Mouse (Mus musculus) forebrain, embryonic 14.5 days (tissue): ENCODE measurements around the gene Uxs1. TPM values are rescaled to one million over a fixed set of nuclear protein-coding genes. Genes with fewer than 3 reads are reported as not detected.
A peak's percentile ranks its signal among the peaks of the same experiment; 100 is the strongest.

Source experiments
- ATAC-seq: fragments of 200-750 bp; cut with Nextera tagmentation; 2 replicates; pipeline ENCODE4 v1.8.0; 2017; ENCODE audit warnings: mild to moderate bottlenecking, moderate library complexity
- DNase-seq: peaks from one replicate; pipeline ENCODE4 v3.0.0-alpha.2; 2015; ENCODE audit warnings: low spot score
- H3K27ac ChIP-seq: fragments of 300-500 bp; sonication (generic); 2 replicates; pipeline ENCODE4 v1.5.1; 2014; ENCODE audit warnings: low read depth, mild to moderate bottlenecking, control low read depth, low read length, moderate library complexity
- H3K27me3 ChIP-seq: fragments of 300-500 bp; sonication (generic); replicated peaks from 2 replicates; pipeline ENCODE4 v1.6.1; 2014; ENCODE audit warnings: low read length, control low read depth, mixed read lengths; ENCODE audit not compliant: control insufficient read depth, insufficient read depth
- H3K36me3 ChIP-seq: fragments of 300-500 bp; sonication (generic); 2 replicates; pipeline ENCODE4 v1.6.1; 2014; ENCODE audit warnings: low read length, control low read depth; ENCODE audit not compliant: control insufficient read depth, insufficient read depth
- H3K4me1 ChIP-seq: fragments of 300-500 bp; sonication (generic); 2 replicates; pipeline ENCODE4 v1.6.1; 2014; ENCODE audit warnings: antibody characterized with exemption, low read length, control low read depth; ENCODE audit not compliant: control insufficient read depth, insufficient read depth
- H3K4me2 ChIP-seq: fragments of 300-500 bp; sonication (generic); 2 replicates; pipeline ENCODE4 v1.6.1; 2014; ENCODE audit warnings: mild to moderate bottlenecking, control low read depth, low read length
- H3K4me3 ChIP-seq: fragments of 300-500 bp; sonication (generic); 2 replicates; pipeline ENCODE4 v1.5.1; 2014; ENCODE audit warnings: low read depth, low read length, control low read depth
- H3K9ac ChIP-seq: fragments of 300-500 bp; sonication (generic); 2 replicates; pipeline ENCODE4 v1.6.1; 2014; ENCODE audit warnings: mild to moderate bottlenecking, low read length, control low read depth, moderate library complexity
- H3K9me3 ChIP-seq: fragments of 300-500 bp; sonication (generic); replicated peaks from 2 replicates; pipeline ENCODE4 v1.6.1; 2016; ENCODE audit warnings: low read length, control low read depth, mixed read lengths; ENCODE audit not compliant: control insufficient read depth
- WGBS: fragments of 180-500 bp; shearing (Covaris S2); extraction: QIAGEN DNeasy Blood & Tissue Kit; methylation state at CpG from one replicate; pipeline ENCODE4 v1.1.7; 2014; 5-methylcytosine and 5-hydroxymethylcytosine counted together
- polyA plus RNA-seq: library from polyadenylated mRNA; unstranded; fragments of >200 nt; fragmentation: Nextera tagmentation; extraction: Ambion mirVana; gene quantifications from 2 replicates; pipeline ENCODE4 v1.2.1, GENCODE M21; 2014

Gene Uxs1
- polyA plus RNA-seq, 1 experiment from 2014 or later, result 18.5 TPM

DNA sequence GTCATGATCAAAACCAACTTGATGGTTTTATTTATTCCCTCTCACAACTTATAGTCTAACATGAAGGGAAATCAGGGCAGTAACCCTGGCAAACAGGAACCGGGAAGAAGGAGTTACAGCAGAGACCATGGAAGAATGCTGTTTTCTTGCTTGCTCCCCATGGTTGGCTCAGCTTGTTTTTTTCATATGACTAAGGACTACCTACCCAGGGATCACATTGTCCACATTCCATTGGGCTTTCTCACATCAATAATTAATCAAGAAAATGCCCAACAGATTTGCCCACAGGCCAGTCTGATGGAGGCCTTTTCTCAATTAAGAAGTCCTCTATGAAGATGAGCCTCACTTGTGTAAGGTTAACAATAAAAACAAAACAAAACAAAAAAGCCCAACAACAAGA lies 9.6 kb upstream of the Uxs1 start:
- Histone ChIP-seq H3K9ac (no peak overlapping the region), H3K36me3 (no peaks in the 10 kb centered on the region), H3K4me3 (no peak overlapping the region), H3K27me3 (no peaks in the 10 kb centered on the region), H3K4me1 (no peaks in the 10 kb centered on the region), H3K4me2 (no peak overlapping the region), H3K27ac (no peak overlapping the region), H3K9me3 (no peaks in the 10 kb centered on the region)
- DNase-seq (no peak), ATAC-seq (no peak)
- WGBS, result 83% methylated on average over 1 of the region's 1 CpGs

DNA sequence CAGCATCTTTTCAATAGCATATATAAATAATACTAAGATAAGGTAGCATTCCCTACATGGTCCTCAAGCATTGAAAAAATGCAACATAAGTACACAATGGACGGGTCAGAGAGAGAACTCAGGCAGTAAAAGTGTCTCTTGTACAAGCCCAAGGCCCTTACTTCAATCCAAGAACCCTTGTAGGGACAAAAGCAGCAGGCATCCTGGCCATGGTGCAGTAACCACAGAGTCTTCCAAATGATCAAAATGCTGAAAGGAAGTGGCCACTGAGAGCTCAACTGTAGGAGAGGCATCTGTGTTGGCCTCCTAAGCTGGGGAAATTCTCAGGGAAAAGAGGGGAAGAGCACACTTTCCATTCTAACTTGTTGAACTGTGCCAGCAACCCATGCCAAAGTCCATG lies 2.5 kb upstream of the Uxs1 start:
- DNase-seq, result no peak
- no peak overlapping the region for H3K4me2 ChIP-seq
- 69% methylated on average over 1 of the region's 1 CpGs for WGBS
- peaks cover 14% of the 10 kb centered on the region; the same call in 1 of the 2 replicates for H3K4me1 ChIP-seq
- H3K4me3 ChIP-seq, result no peak overlapping the region
- no peak for ATAC-seq
- H3K9ac ChIP-seq, result no peak overlapping the region
- no peaks in the 10 kb centered on the region for H3K36me3 ChIP-seq
- H3K27ac ChIP-seq, result no peak overlapping the region
- no peaks in the 10 kb centered on the region for H3K27me3 ChIP-seq
- no peaks in the 10 kb centered on the region for H3K9me3 ChIP-seq

DNA sequence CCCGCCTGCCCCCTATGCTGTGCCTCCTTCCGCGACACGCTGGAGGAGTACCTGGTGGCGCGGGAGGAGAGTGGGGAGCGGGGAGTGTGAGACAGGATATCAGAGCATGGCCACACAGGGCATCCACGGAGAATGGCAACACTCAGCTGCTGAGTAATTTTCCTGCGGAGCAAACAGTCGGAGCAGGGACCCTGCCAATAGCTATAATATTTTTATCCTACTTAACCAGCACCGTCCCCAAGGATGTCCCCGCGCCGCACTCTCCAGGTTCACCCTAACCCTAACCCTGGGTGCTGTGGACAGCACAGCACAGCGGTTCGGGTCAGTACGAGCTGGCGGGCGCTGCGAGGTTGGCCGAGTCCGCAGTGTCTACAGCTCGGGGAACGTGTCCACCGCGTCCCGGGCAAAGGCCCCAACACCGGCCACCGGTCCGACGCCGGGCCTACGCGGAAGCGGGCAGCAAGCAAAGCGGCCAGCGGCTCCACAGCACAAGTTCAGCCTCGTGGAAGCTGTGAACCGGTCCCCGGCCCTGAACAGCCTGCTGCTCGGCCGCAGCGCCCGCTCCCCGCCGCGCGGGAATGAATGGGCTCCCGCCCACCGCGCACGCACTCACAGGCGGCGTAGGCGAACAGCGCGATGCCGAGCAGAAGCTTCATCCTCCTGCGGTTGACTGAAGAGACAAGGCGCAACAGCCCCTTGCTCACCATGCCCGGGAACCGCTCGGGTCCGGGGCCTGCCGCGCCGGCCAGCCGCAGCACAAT lies 418 bp downstream of the Uxs1 start:
- ATAC-seq, result peak; percentile 80
- 0% methylated on average over 58 of the region's 68 CpGs for WGBS
- Histone ChIP-seq H3K36me3 (no peaks in the 10 kb centered on the region), H3K4me1 (peaks cover 21% of the 10 kb centered on the region), H3K27ac (peak overlapping the region; percentile 93), H3K27me3 (no peaks in the 10 kb centered on the region), H3K9me3 (no peaks in the 10 kb centered on the region), H3K4me2 (peak overlapping the region; percentile 94), H3K9ac (peak overlapping the region; percentile 93), H3K4me3 (peak overlapping the region; percentile 89)
- no peak for DNase-seq

DNA sequence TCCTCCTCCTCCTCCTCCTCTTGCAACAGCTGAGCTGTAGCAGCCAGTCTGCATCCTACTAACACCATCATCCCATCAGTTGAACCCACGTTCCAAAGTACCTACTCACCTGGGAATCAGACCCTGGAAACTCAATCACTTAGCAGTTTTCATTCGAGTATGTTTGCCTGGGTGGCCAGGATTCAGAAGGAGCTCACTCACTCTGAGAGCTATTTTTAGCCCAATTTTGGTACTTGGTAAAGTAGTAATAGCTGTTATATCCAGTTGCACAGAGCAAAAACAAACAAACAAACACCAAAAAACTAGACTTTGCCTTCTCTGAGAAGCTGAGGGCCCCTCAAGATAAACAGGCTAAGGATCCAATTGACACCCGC lies 985 bp downstream of the Uxs1 start:
- ATAC-seq (no peak), DNase-seq (peak; percentile 3)
- H3K9ac ChIP-seq, result peak overlapping the region; percentile 93
- H3K4me1 ChIP-seq, result peaks cover 21% of the 10 kb centered on the region
- H3K4me3 ChIP-seq, result peak overlapping the region; percentile 89
- H3K27ac ChIP-seq, result peak overlapping the region; percentile 93; the same call in 1 of the 2 replicates
- no peaks in the 10 kb centered on the region for H3K36me3 ChIP-seq
- H3K4me2 ChIP-seq, result peak overlapping the region; percentile 94
- H3K9me3 ChIP-seq, result no peaks in the 10 kb centered on the region
- H3K27me3 ChIP-seq, result no peaks in the 10 kb centered on the region
- WGBS, result 0% methylated on average over 3 of the region's 3 CpGs

DNA sequence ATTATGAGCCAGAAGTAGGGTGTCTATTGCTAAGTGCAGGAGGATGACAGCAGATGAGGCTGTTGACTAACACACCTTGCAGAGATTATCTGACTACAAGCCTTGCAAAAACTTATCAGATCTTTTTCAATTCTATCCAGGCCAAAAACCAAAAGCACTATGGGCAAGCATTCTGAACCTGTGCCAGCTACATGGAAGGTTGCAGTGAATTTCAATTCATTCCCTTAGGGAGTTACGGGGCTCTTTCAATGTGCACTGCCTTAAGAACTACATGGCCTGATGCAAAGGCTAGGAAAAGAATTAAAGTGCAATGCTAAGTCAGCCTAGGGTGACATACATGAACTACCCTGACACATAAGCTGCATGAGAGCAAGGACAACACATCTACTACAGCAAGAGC lies 4.2 kb downstream of the Uxs1 start:
- no peak overlapping the region; the same call in 1 of the 2 replicates for H3K9ac ChIP-seq
- no peaks in the 10 kb centered on the region for H3K27me3 ChIP-seq
- peaks cover 21% of the 10 kb centered on the region for H3K4me1 ChIP-seq
- DNase-seq (peak; percentile 6), ATAC-seq (no peak)
- H3K36me3 ChIP-seq, result no peaks in the 10 kb centered on the region
- H3K9me3 ChIP-seq, result no peaks in the 10 kb centered on the region
- no peak overlapping the region for H3K4me2 ChIP-seq
- 44% methylated on average over 1 of the region's 1 CpGs for WGBS
- H3K4me3 ChIP-seq, result no peak overlapping the region
- no peak overlapping the region for H3K27ac ChIP-seq

DNA sequence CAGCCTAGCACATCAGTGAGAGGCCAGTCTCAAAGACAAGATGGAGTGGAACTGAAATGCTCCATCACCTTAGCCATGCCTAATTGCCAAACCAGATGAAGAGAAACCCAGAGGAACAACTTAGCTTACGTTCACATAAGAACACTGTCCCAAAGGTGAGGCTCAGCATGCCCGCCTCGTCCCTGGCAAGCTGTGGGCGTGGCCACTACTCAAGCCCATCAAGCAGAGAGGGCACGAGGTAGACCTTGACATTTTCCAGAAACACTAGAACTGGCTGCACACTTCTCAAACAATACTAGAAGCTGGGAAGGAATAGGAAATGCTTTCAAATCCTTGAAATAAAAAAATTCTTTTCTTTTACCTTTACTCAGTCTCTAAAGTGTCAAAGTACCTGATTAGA lies 5.0 kb downstream of the Uxs1 start:
- Histone ChIP-seq H3K4me2 (no peak overlapping the region), H3K9ac (no peak overlapping the region), H3K4me3 (no peak overlapping the region), H3K27me3 (no peaks in the 10 kb centered on the region), H3K4me1 (peaks cover 17% of the 10 kb centered on the region), H3K9me3 (no peaks in the 10 kb centered on the region), H3K27ac (no peak overlapping the region), H3K36me3 (no peaks in the 10 kb centered on the region)
- DNase-seq, result no peak
- WGBS, result 85% methylated on average over 5 of the region's 5 CpGs
- no peak for ATAC-seq

DNA sequence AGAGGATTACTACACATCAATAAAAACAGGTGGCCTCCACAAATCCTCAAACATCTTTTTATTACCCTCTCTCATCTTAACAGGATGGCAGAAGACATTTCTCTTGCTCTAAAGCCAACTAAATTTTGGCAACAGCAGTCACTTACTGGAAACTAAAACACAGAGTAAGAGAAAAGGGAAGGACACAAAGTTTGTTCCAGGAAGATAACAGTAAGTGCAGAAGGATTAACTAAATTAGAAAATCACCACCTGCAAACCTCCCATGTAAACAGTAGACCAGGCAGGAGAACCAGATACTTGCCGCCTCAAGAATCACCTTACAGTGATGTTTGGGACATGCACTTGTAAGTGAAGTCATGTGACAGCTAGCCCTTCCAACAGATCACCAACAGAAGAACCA lies 5.8 kb downstream of the Uxs1 start:
- Histone ChIP-seq H3K36me3 (no peaks in the 10 kb centered on the region), H3K27me3 (no peaks in the 10 kb centered on the region), H3K4me1 (peaks cover 17% of the 10 kb centered on the region), H3K27ac (no peak overlapping the region), H3K4me2 (no peak overlapping the region), H3K9me3 (no peaks in the 10 kb centered on the region), H3K4me3 (no peak overlapping the region), H3K9ac (no peak overlapping the region)
- DNase-seq (no peak), ATAC-seq (no peak)
- WGBS, result 89% methylated on average over 1 of the region's 1 CpGs

DNA sequence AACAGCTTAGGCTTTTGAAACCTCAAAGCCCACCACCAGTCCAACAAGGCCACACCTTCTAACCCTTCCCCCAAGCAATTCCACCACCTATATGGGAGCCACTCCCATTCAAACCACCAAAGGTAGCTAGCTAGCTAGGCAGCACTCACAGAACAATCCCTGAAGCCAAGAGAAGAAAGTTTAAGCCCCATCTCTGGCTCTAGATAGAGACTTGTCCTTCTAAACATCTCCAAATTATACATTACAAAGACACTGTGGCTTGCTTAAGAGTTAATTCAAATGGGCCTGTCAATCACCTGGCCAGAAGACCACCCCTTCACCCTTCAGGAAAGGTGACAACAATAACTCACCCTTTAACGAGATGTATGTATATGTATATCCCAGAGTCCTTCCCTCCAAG lies 7.0 kb downstream of the Uxs1 start:
- peaks cover 12% of the 10 kb centered on the region for H3K4me1 ChIP-seq
- 35% methylated on average over 1 of the region's 1 CpGs for WGBS

DNA sequence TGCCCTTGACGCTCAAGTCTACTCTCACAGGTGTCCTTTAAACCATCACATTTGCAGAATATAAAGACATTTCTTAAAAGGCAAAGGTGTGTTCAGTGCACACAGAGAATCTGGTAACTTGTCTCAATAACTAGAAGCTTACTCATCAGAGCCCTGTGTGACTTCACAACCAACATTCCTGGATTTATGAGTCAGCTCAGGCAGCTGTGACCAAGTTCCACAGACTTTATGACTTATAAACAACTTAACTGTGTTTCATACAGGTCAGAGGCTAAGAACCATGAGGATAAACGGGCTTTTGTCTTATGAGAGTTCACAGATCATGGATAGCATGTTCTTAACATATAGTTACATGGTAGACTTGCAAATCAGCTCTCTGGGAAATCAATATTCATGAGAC lies 8.5 kb downstream of the Uxs1 start:
- DNase-seq, result no peak
- no peaks in the 10 kb centered on the region for H3K27me3 ChIP-seq
- H3K4me1 ChIP-seq, result peaks cover 4% of the 10 kb centered on the region; the same call in 1 of the 2 replicates
- H3K36me3 ChIP-seq, result no peaks in the 10 kb centered on the region
- no peak overlapping the region for H3K4me3 ChIP-seq
- no peak for ATAC-seq
- H3K9me3 ChIP-seq, result no peaks in the 10 kb centered on the region
- no peak overlapping the region for H3K27ac ChIP-seq
- H3K9ac ChIP-seq, result no peak overlapping the region
- H3K4me2 ChIP-seq, result no peak overlapping the region
- WGBS, result 83% methylated on average over 2 of the region's 2 CpGs

More for the DNA sequence above, 7.0 kb downstream of the Uxs1 start:
- H3K9me3 ChIP-seq, result no peaks in the 10 kb centered on the region
- H3K36me3 ChIP-seq, result no peaks in the 10 kb centered on the region
- H3K9ac ChIP-seq, result no peak overlapping the region
- H3K27me3 ChIP-seq, result no peaks in the 10 kb centered on the region
- no peak overlapping the region for H3K4me2 ChIP-seq
- H3K27ac ChIP-seq, result no peak overlapping the region
- no peak overlapping the region for H3K4me3 ChIP-seq
- ATAC-seq, result no peak
- DNase-seq, result no peak
